Mouse (Mus musculus) E14TG2a.4 (cell line): ENCODE data around the gene Atrnl1.

Source experiments
- CTCF ChIP-seq: conservative IDR thresholded peaks from 2 replicates; pipeline ENCODE4 v1.5.1; 2014; ENCODE audit warnings: low read length
- NANOG ChIP-seq: IDR thresholded peaks from 2 replicates; pipeline ENCODE4 v1.6.1; 2014; ENCODE audit warnings: borderline replicate concordance, low read length, mixed read lengths
- POU5F1 ChIP-seq: IDR thresholded peaks from 2 replicates; pipeline ENCODE4 v1.6.1; 2014; ENCODE audit warnings: low read length, borderline replicate concordance

DNA sequence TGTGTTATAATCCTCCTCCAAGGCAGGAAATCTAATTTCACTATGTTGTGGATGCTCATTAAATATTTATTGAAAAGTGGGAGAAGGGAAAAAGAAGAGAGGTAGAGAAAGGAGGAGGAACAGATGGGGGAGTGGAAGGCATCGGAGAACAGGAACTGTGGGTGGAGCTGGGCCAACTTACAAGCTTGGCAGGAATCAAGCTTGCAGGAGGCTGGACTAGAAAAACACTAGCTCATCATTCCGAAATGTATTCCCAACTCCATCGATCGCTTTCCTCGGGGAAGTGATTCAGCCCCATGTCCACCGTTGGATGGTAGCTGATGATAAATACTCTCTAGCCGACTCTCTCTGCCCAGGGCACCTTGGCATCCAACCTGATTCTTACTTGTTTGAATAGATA, 29.9 kb upstream of the Atrnl1 start:
- TF ChIP-seq CTCF (no peak), NANOG (no peak), POU5F1 (no peak)
